Mouse (Mus musculus): ENCODE results near the gene Frmd8. TPM values are rescaled to one million over a fixed set of nuclear protein-coding genes. Genes with fewer than 3 reads are reported as not detected.

The Frmd8 gene
- total RNA-seq, 1 experiment: 35.7 TPM

GRCm38 (mm10) chr19:5840086-5840889 lies 34.8 kb downstream of the Frmd8 start:
- peak overlapping the region; percentile 91; the same call in 1 of the 2 replicates for H3K27ac ChIP-seq (ENCODE audit: insufficient read depth, low read depth, low read length, poor library complexity, severe bottlenecking)
- no peak for DNase-seq (ENCODE audit: low read depth, low spot score)
- peaks cover 7% of the 10 kb centered on the region; the same call in 1 of the 2 replicates for H3K36me3 ChIP-seq (ENCODE audit: control insufficient read depth, insufficient read depth, low read length, poor library complexity, severe bottlenecking)
- no peaks in the 10 kb centered on the region for H3K9me3 ChIP-seq (ENCODE audit: control insufficient read depth, insufficient read depth, low read depth, low read length)
- peaks cover 15 to 17% of the 10 kb centered on the region in 2 experiments for H3K4me1 ChIP-seq (ENCODE audit: control insufficient read depth in 2 of 2, insufficient read depth in 2 of 2, low read length in 2 of 2, poor library complexity in 1 of 2)
- in situ Hi-C loops (cut with MboI; ENCODE audit: low sequenced_read_pairs in 2 of 2, unreplicated experiment in 2 of 2): loop anchor here (5.0 to 10.0 kb wide), 2 partner anchors 33 to 45 kb away; no protein-coding TSS in a partner anchor
- H3K9ac ChIP-seq (ENCODE audit: insufficient read depth, low read depth, low read length, poor library complexity, severe bottlenecking): no peak overlapping the region; the same call in 1 of the 2 replicates
- no peak for TF ChIP-seq ZNF384 (IDR thresholded peaks at IDR 0.05; ENCODE audit: low read depth, low read length)
- no peak for TF ChIP-seq MAFK (IDR thresholded peaks at IDR 0.05; ENCODE audit: insufficient read depth, low read depth, low read length)
- TF ChIP-seq ZC3H11A (IDR thresholded peaks at IDR 0.05; ENCODE audit: borderline replicate concordance, low read depth, low read length): no peak
- no peak overlapping the region; a peak in 1 of 4 replicates for H3K4me3 ChIP-seq (ENCODE audit: insufficient read depth in 1 of 2, low read depth in 1 of 2, low read length in 2 of 2, poor library complexity in 1 of 2, severe bottlenecking in 1 of 2)

GRCm38 (mm10) chr19:5839317-5840085 lies 35.6 kb downstream of the Frmd8 start:
- DNase-seq (ENCODE audit: low read depth, low spot score): no peak
- Histone ChIP-seq H3K27ac (ENCODE audit: insufficient read depth, low read depth, low read length, poor library complexity, severe bottlenecking) (no peak overlapping the region), H3K4me1 (ENCODE audit: control insufficient read depth in 2 of 2, insufficient read depth in 2 of 2, low read length in 2 of 2, poor library complexity in 1 of 2) (peaks cover 15 to 18% of the 10 kb centered on the region in 2 experiments), H3K4me3 (ENCODE audit: insufficient read depth in 1 of 2, low read depth in 1 of 2, low read length in 2 of 2, poor library complexity in 1 of 2, severe bottlenecking in 1 of 2) (no peak overlapping the region), H3K36me3 (ENCODE audit: control insufficient read depth, insufficient read depth, low read length, poor library complexity, severe bottlenecking) (peaks cover 7% of the 10 kb centered on the region; the same call in 1 of the 2 replicates), H3K9ac (ENCODE audit: insufficient read depth, low read depth, low read length, poor library complexity, severe bottlenecking) (no peak overlapping the region), H3K9me3 (ENCODE audit: control insufficient read depth, insufficient read depth, low read depth, low read length) (no peaks in the 10 kb centered on the region)
- in situ Hi-C loops (cut with MboI; ENCODE audit: low sequenced_read_pairs in 2 of 2, unreplicated experiment in 2 of 2): loop anchor here (5.0 to 10.0 kb wide), 2 partner anchors 32 to 45 kb away; no protein-coding TSS in a partner anchor
- TF ChIP-seq HCFC1 (IDR thresholded peaks at IDR 0.05; ENCODE audit: borderline replicate concordance, insufficient read depth, low read length) (no peak), ZC3H11A (IDR thresholded peaks at IDR 0.05; ENCODE audit: borderline replicate concordance, low read depth, low read length) (no peak), MAFK (IDR thresholded peaks at IDR 0.05; ENCODE audit: insufficient read depth, low read depth, low read length) (no peak), ZNF384 (IDR thresholded peaks at IDR 0.05; ENCODE audit: low read depth, low read length) (no peak), CHD2 (IDR thresholded peaks at IDR 0.05; ENCODE audit: low read depth, low read length) (no peak)

DNA sequence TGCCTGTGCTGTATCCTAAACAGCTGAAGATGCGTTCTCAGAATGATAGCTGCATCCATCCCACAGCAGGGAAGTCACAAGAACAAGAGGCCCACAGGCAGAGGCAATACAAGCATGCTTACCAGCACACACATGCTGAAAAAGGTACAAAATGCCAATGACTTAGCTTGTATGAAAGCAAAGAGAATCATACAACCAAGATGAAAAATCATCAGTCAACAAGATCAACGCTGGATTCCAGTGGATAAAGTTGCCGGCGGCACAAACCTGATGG lies 36.2 kb downstream of the Frmd8 start:
- H3K27ac ChIP-seq (ENCODE audit: insufficient read depth, low read depth, low read length, poor library complexity, severe bottlenecking): no peak overlapping the region
- no peak overlapping the region for H3K9ac ChIP-seq (ENCODE audit: insufficient read depth, low read depth, low read length, poor library complexity, severe bottlenecking)
- no peak for DNase-seq (ENCODE audit: low read depth, low spot score)
- H3K4me3 ChIP-seq (ENCODE audit: insufficient read depth in 1 of 2, low read depth in 1 of 2, low read length in 2 of 2, poor library complexity in 1 of 2, severe bottlenecking in 1 of 2): no peak overlapping the region
- H3K4me1 ChIP-seq (ENCODE audit: control insufficient read depth in 2 of 2, insufficient read depth in 2 of 2, low read length in 2 of 2, poor library complexity in 1 of 2): peaks cover 15 to 16% of the 10 kb centered on the region in 2 experiments
- in situ Hi-C loops (cut with MboI; ENCODE audit: low sequenced_read_pairs in 2 of 2, unreplicated experiment in 2 of 2): no loop called here
- TF ChIP-seq ZNF384 (IDR thresholded peaks at IDR 0.05; ENCODE audit: low read depth, low read length): no peak
- H3K36me3 ChIP-seq (ENCODE audit: control insufficient read depth, insufficient read depth, low read length, poor library complexity, severe bottlenecking): peaks cover 4% of the 10 kb centered on the region; the same call in 1 of the 2 replicates
- no peaks in the 10 kb centered on the region for H3K9me3 ChIP-seq (ENCODE audit: control insufficient read depth, insufficient read depth, low read depth, low read length)

- H3K27ac ChIP-seq (ENCODE audit: insufficient read depth, low read depth, low read length, poor library complexity, severe bottlenecking): no peak overlapping the region
- no peak overlapping the region for H3K4me3 ChIP-seq (ENCODE audit: insufficient read depth in 1 of 2, low read depth in 1 of 2, low read length in 2 of 2, poor library complexity in 1 of 2, severe bottlenecking in 1 of 2)
- no peaks in the 10 kb centered on the region for H3K9me3 ChIP-seq (ENCODE audit: control insufficient read depth, insufficient read depth, low read depth, low read length)
- H3K9ac ChIP-seq (ENCODE audit: insufficient read depth, low read depth, low read length, poor library complexity, severe bottlenecking): no peak overlapping the region
- DNase-seq (ENCODE audit: low read depth, low spot score): no peak
- TF ChIP-seq ZNF384 (IDR thresholded peaks at IDR 0.05; ENCODE audit: low read depth, low read length) (no peak), HCFC1 (IDR thresholded peaks at IDR 0.05; ENCODE audit: borderline replicate concordance, insufficient read depth, low read length) (no peak), ZC3H11A (IDR thresholded peaks at IDR 0.05; ENCODE audit: borderline replicate concordance, low read depth, low read length) (no peak), MAFK (IDR thresholded peaks at IDR 0.05; ENCODE audit: insufficient read depth, low read depth, low read length) (no peak), CHD2 (IDR thresholded peaks at IDR 0.05; ENCODE audit: low read depth, low read length) (no peak)
- H3K4me1 ChIP-seq (ENCODE audit: control insufficient read depth in 2 of 2, insufficient read depth in 2 of 2, low read length in 2 of 2, poor library complexity in 1 of 2): peaks cover 15 to 18% of the 10 kb centered on the region in 2 experiments
- in situ Hi-C loops (cut with MboI; ENCODE audit: low sequenced_read_pairs in 2 of 2, unreplicated experiment in 2 of 2): no loop called here
- no peaks in the 10 kb centered on the region; the same call in 1 of the 2 replicates for H3K36me3 ChIP-seq (ENCODE audit: control insufficient read depth, insufficient read depth, low read length, poor library complexity, severe bottlenecking)
These were observed 36.8 kb downstream of the Frmd8 start for GRCm38 (mm10) chr19:5838136-5838891.
